Mouse (Mus musculus): ENCODE data around the gene Pold3. TPM values are rescaled to one million over a fixed set of nuclear protein-coding genes. Genes with fewer than 3 reads are reported as not detected.

Pold3 gene
- total RNA-seq, 2 experiments from 2014 or later = 4.8 to 5.2 TPM

DNA sequence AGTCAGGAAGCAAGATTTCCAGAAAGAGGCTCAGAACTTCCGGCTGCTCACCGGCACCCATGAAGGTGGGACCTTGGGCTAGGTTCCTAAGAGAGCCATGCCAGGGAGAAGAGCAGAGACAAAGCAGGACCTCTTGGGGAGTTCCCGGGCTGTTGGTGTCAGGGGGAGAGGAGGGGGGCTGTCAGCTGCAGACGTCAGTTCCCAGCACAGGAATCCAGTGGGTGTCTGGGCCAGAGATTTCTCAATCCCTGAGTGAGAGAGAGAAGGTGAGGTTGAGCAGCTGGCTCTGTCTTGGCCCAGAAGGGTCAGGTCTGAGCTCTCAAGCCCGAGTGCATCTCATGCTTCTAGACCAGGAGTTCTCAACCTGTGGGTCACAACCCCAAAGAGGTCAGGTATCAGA, 87.7 kb downstream of the Pold3 start:
- DNase-seq (ENCODE audit: low spot score) = no peak

Other genes with a start within 250 kb of the Pold3 start
- gene Rnf169, start 141.1 kb downstream of the Pold3 start, total RNA-seq (2021) = 1 to 10 TPM; 4.6 to 7.1 TPM
- 1 to 10 TPM; 1.4 to 1.7 TPM for gene Chrdl2, start 115.4 kb downstream of the Pold3 start, total RNA-seq (2021)
- 1 to 10 TPM; 3.9 to 4.3 TPM for gene Lipt2, start 37.7 kb upstream of the Pold3 start, total RNA-seq (2021)
- gene Kcne3, start 54.9 kb upstream of the Pold3 start, total RNA-seq (2021) = under 1 TPM; 0.39 to 0.55 TPM
- 10 to 100 TPM; 18.1 to 19.3 TPM for gene Pgm2l1, start 105.8 kb upstream of the Pold3 start, total RNA-seq (2021)
- under 1 TPM; 0.11 to 0.14 TPM for gene P4ha3, start 164.0 kb upstream of the Pold3 start, total RNA-seq (2021)

All from gastrocnemius, adult 18-20 months (tissue).